Mouse (Mus musculus) heart, adult 2 months (tissue): ENCODE measurements around the gene Aar2. TPM values are rescaled to one million over a fixed set of nuclear protein-coding genes. Genes with fewer than 3 reads are reported as not detected.

ENCODE experiments used
- DNase-seq, 2 experiments: peaks; one replicate each; pipeline ENCODE4 v3.0.0; 2021
- H3K27ac ChIP-seq: fragments of 200-600 bp; 2 replicates; pipeline ENCODE4 v1.8.1; 2022
- H3K27me3 ChIP-seq: fragments of 200-500 bp; 2 replicates; pipeline ENCODE4 v1.6.1; 2012; ENCODE audit warnings: mild to moderate bottlenecking, low read length, inconsistent platforms, mixed read lengths; ENCODE audit not compliant: control insufficient read depth, insufficient read depth
- H3K36me3 ChIP-seq: fragments of 200-500 bp; 2 replicates; pipeline ENCODE4 v1.6.1; 2012; ENCODE audit warnings: low read length, inconsistent platforms; ENCODE audit not compliant: control insufficient read depth, insufficient read depth
- H3K4me1 ChIP-seq: fragments of 200-500 bp; 2 replicates; pipeline ENCODE4 v1.6.1; 2011; ENCODE audit warnings: low read length; ENCODE audit not compliant: control insufficient read depth, insufficient read depth
- H3K4me3 ChIP-seq: fragments of 200-600 bp; 2 replicates; pipeline ENCODE4 v1.8.1; 2022
- H3K79me2 ChIP-seq: fragments of 200-500 bp; replicated peaks from 2 replicates; pipeline ENCODE4 v1.6.1; 2012; ENCODE audit warnings: mild to moderate bottlenecking, inconsistent platforms, low read length, moderate library complexity, mixed read lengths; ENCODE audit not compliant: control insufficient read depth, insufficient read depth
- H3K9ac ChIP-seq: fragments of 200-500 bp; 2 replicates; pipeline ENCODE4 v1.6.1; 2012; ENCODE audit warnings: low read depth, mild to moderate bottlenecking, control low read depth, inconsistent platforms, low read length, mixed read lengths
- CTCF ChIP-seq: fragments of 200-600 bp; IDR thresholded peaks from 2 replicates; pipeline ENCODE4 v1.8.1; 2022; ENCODE audit warnings: antibody characterized with exemption, mild to moderate bottlenecking, moderate library complexity
- EP300 ChIP-seq: fragments of 200-500 bp; IDR thresholded peaks from 2 replicates; pipeline ENCODE4 v1.6.1; 2011; ENCODE audit warnings: low read depth, low read length, control low read depth; ENCODE audit not compliant: insufficient read depth
- POLR2A ChIP-seq: fragments of 200-500 bp; IDR thresholded peaks from 2 replicates; pipeline ENCODE4 v1.6.1; 2011; ENCODE audit warnings: mild to moderate bottlenecking, low read depth, low read length, control low read depth; ENCODE audit not compliant: insufficient read depth
- WGBS: fragments of 180-500 bp; shearing (Covaris S2); methylation state at CpG from one replicate; pipeline ENCODE4 v1.1.7; 2018; 5-methylcytosine and 5-hydroxymethylcytosine counted together
- intact Hi-C: fragments of 180-260 bp; cut with DNase I; formaldehyde crosslinking; loops from one replicate; pipeline ENCODE4 v1.15.1; 2025
- polyA plus RNA-seq: library from polyadenylated mRNA; depleted of rRNA; stranded (reverse); fragments of >200 nt; gene quantifications from 2 replicates; pipeline ENCODE4 v1.2.3, GENCODE M21; 2012
- total RNA-seq, 2 experiments: library from RNA; stranded (reverse); gene quantifications; 2 replicates each; pipeline ENCODE4 v1.2.3; 2021

Gene Aar2
- total and polyA plus RNA-seq, 3 experiments: 19.4 to 22.7 (median 21.0) TPM

DNA sequence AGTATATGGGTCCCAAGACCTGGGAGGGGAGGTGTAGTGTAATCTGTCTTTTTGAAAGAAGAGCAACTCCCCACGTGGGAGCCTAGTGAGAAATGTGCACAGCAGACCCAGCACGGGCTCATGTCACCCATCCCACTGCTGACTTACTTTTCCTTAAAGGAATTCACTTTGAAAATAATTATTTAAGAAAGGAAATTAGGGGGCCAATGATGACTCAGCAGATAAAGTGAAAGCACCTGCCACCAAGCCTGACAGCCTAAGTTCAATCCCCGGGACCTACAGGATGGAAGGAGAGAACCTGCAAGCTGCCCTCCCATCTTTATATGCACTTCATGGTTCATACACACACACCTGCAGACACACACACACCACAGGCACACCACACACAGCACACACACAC, 3.6 kb upstream of the Aar2 start:
- intact Hi-C loops: loop anchor here (10.0 kb wide), 1 partner anchor 301 kb away; the partner anchor contains the start of gene Tgif2
- TF ChIP-seq POLR2A (no peak), EP300 (no peak), CTCF (no peak)

DNA sequence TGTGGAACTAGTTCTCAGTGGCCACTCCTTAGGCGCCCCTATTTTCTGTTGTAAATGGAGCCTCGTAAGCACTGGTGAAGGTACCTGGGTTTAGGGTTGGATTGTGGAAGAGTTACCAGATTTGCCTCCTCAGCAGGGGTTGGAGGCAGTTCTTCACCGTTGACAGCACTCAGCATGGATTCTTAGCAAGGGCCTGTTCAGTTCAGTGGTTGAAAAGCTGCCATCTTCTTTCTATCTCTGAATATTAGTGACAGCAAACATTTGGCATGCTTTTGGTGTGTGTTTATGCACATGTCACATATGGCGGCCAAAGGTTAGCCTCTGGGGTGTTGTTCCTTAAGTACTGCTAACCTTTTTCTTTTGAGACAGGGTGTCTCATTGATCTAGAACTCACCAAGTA, 5.0 kb downstream of the Aar2 start:
- peaks cover 5% of the 10 kb centered on the region; the same call in 1 of the 2 replicates for H3K36me3 ChIP-seq
- intact Hi-C loops: no loop called here
- H3K27ac ChIP-seq: no peak overlapping the region

More for the DNA sequence above, 3.6 kb upstream of the Aar2 start:
- Histone ChIP-seq H3K4me3 (no peak overlapping the region), H3K9ac (no peak overlapping the region), H3K36me3 (peaks cover 2% of the 10 kb centered on the region; the same call in 1 of the 2 replicates), H3K79me2 (no peaks in the 10 kb centered on the region), H3K27me3 (no peaks in the 10 kb centered on the region), H3K27ac (no peak overlapping the region), H3K4me1 (peaks cover 5% of the 10 kb centered on the region)
- DNase-seq: no peak
- 67% methylated on average over 3 of the region's 3 CpGs for WGBS

DNA sequence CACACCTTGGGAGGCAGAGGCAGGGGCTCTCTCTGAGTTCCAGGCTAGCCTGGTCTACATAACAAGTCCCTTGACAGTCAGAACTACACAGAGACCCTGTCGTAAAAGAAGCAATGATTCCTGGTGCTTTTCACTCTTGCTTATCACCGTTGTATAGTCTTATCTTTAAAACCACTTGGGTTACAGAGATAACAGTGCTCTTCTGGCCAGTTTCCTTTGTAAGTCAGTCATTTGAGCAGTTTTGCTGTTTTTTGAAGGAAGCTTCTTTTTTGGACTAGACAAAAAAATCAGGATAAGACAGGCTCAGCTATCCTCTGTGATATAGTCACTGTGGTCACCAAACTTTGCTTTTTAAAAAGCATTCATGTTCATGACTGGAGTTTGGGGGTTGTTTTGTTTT, 14.4 kb downstream of the Aar2 start:
- no peak for TF ChIP-seq CTCF
- TF ChIP-seq POLR2A: no peak
- TF ChIP-seq EP300: no peak
- Histone ChIP-seq H3K4me1 (peaks cover 6% of the 10 kb centered on the region), H3K27me3 (no peaks in the 10 kb centered on the region), H3K79me2 (no peaks in the 10 kb centered on the region), H3K4me3 (no peak overlapping the region), H3K36me3 (no peaks in the 10 kb centered on the region), H3K9ac (no peak overlapping the region), H3K27ac (no peak overlapping the region)
- 27% methylated on average over 2 of the region's 2 CpGs for WGBS
- no peak for DNase-seq
- intact Hi-C loops: no loop called here

More for the DNA sequence above, 5.0 kb downstream of the Aar2 start:
- H3K27me3 ChIP-seq: no peaks in the 10 kb centered on the region
- H3K79me2 ChIP-seq: peaks cover 2% of the 10 kb centered on the region
- TF ChIP-seq EP300 (no peak), CTCF (no peak), POLR2A (no peak)
- peaks cover 4% of the 10 kb centered on the region for H3K4me1 ChIP-seq
- DNase-seq: no peak
- H3K4me3 ChIP-seq: no peak overlapping the region
- no peak overlapping the region for H3K9ac ChIP-seq
- WGBS: 91% methylated on average over 4 of the region's 4 CpGs

DNA sequence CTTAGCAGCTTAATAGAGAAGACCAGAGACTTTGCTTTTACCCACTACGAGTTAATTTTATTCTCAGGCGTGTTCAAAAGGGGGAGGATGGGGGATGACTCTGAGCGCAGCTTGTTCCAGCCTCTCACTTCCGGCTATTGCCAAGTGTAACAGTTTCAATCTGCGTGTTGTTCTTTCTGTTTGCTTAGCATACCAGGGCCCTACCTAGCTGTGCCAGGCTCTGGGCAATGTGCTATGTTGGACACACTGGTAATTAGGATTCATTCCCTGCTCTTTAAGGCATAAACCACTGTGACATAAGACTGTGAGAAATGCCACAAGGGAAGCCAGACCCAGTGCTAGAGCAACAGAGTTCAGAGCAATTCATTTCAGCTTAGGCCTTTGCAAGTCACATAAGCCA, 16.2 kb downstream of the Aar2 start:
- WGBS: 52% methylated on average over 5 of the region's 5 CpGs
- H3K4me3 ChIP-seq: no peak overlapping the region
- H3K4me1 ChIP-seq: peaks cover 6% of the 10 kb centered on the region
- no peak overlapping the region for H3K27ac ChIP-seq
- intact Hi-C loops: no loop called here
- no peaks in the 10 kb centered on the region for H3K27me3 ChIP-seq
- TF ChIP-seq EP300: no peak
- TF ChIP-seq CTCF: no peak
- no peak for TF ChIP-seq POLR2A
- no peak for DNase-seq
- H3K79me2 ChIP-seq: no peaks in the 10 kb centered on the region
- H3K9ac ChIP-seq: no peak overlapping the region
- H3K36me3 ChIP-seq: no peaks in the 10 kb centered on the region

DNA sequence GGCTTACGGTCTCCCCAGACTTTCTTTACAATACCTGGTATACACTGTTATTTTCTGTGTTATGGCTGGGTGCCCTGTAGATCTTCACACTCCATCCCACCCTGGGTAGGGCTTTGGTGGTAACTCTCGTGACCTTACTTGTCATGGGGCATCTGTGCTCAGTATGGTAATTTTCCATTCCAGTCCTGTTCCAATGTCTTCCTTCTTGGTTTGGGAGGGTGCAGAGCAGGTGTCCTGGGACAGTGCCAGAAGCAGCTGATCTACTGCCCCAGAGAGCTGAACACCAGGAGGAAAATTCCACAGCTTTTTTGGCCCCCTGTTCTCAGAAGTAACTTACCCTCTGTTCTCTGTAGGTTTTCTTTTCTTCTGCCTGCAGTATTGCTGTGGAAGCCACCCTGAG, 19.1 kb downstream of the Aar2 start:
- TF ChIP-seq POLR2A (no peak), CTCF (no peak), EP300 (no peak)
- intact Hi-C loops: no loop called here
- Histone ChIP-seq H3K9ac (no peak overlapping the region), H3K36me3 (no peaks in the 10 kb centered on the region), H3K27ac (no peak overlapping the region), H3K27me3 (no peaks in the 10 kb centered on the region), H3K4me1 (peaks cover 6% of the 10 kb centered on the region), H3K79me2 (no peaks in the 10 kb centered on the region), H3K4me3 (no peak overlapping the region)
- DNase-seq: no peak
- WGBS: 85% methylated on average over 2 of the region's 2 CpGs

DNA sequence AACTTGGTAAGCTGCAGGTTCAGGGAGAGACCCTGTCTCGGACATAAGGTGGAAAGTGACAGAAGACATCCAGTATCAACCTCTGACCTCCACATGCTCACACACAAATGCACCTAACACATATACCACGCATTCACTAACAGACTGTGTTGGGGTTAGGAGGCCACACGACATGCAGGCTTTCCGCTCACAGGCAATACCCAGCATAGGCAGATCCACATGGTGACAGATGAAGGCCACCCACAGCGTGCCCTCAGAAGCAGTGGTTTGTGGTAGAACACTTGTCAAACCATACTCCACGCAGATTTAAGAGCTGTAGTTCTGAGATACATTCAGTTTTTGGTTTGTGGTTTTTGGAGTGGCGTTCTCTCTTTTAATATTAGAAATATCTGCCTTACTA, 21.3 kb downstream of the Aar2 start:
- Histone ChIP-seq H3K4me3 (no peak overlapping the region), H3K9ac (no peak overlapping the region), H3K27ac (no peak overlapping the region), H3K36me3 (no peaks in the 10 kb centered on the region), H3K27me3 (no peaks in the 10 kb centered on the region), H3K79me2 (no peaks in the 10 kb centered on the region), H3K4me1 (peaks cover 4% of the 10 kb centered on the region)
- 91% methylated on average over 7 of the region's 7 CpGs for whole genome bisulfite sequencing
- intact Hi-C loops: no loop called here
- DNase-seq: no peak
- no peak for TF ChIP-seq POLR2A
- TF ChIP-seq CTCF: no peak
- TF ChIP-seq EP300: no peak
